Comparison of ENCODE assay signal across 37 mouse cellular contexts in the genomic region with DNA sequence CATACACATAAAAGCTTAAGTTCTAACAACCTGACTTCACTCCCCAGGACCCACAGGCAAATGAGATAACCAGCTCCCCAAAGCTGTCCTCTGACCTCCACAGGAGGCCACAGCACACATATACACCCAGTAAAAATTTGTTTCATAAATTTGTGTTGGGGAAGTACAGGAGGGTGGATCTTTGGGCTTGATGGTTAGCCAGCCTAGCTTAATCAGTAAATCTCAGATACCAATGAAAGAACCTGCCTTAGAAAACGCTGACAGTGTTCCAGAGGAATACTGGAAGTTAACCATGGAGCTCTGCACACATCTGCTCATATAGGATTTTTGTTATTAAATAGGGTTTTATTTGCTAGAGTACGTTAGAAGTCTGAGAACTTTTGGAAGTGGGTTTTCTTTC. TPM values are rescaled to one million over a fixed set of nuclear protein-coding genes. Genes with fewer than 3 reads are reported as not detected.
"Had no signal": no experiment of that assay in that cellular context is flagged by ENCODE, and none has a peak within 500 bp of the region (broad histone marks: within the 10 kb centered on the region; RNA-seq: fewer than 3 reads in every experiment).

No protein-coding gene starts in this region.

- DNase-seq: left cerebral cortex, postnatal 4 days; liver; liver, embryonic 13.5 days; liver, postnatal 0 days; lung, adult 18-20 months; lung, adult 2 months; lung, embryonic 14.5 days; lung, postnatal 10 days; lung, postnatal 14 days; lung, postnatal 36 days; lung, postnatal 4 days; midbrain, embryonic 14.5 days had no signal

- H3K27me3 ChIP-seq: lung, embryonic 15.5 days; midbrain, embryonic 15.5 days had no signal

- H3K27ac ChIP-seq: left cerebral cortex, adult 2 months; limb, embryonic 10.5 days; limb, embryonic 12.5 days; limb, embryonic 13.5 days; limb, embryonic 15.5 days; liver, embryonic 12.5 days; liver, embryonic 13.5 days; liver, embryonic 14.5 days; liver, embryonic 15.5 days; lung, embryonic 15.5 days; macrophage; midbrain, embryonic 12.5 days; midbrain, embryonic 13.5 days; midbrain, embryonic 15.5 days had no signal

- H3K9me3 ChIP-seq: limb, embryonic 10.5 days; limb, embryonic 12.5 days; limb, embryonic 13.5 days; limb, embryonic 15.5 days; liver, embryonic 12.5 days; liver, embryonic 13.5 days; liver, embryonic 15.5 days; lung, embryonic 15.5 days; midbrain, embryonic 12.5 days; midbrain, embryonic 13.5 days; midbrain, embryonic 15.5 days had no signal

- H3K4me1 ChIP-seq: limb, embryonic 10.5 days; limb, embryonic 12.5 days; limb, embryonic 13.5 days; limb, embryonic 15.5 days; midbrain, embryonic 12.5 days; midbrain, embryonic 15.5 days had no signal

- ATAC-seq: liver, embryonic 12.5 days; liver, postnatal 0 days; lung, postnatal 0 days; midbrain, embryonic 13.5 days; midbrain, embryonic 15.5 days; midbrain, embryonic 16.5 days had no signal

- H3K4me3 ChIP-seq: left cerebral cortex, adult 2 months; limb, embryonic 10.5 days; limb, embryonic 12.5 days; limb, embryonic 13.5 days; limb, embryonic 15.5 days; liver, embryonic 12.5 days; liver, embryonic 13.5 days; liver, embryonic 15.5 days; lung, embryonic 15.5 days; megakaryocyte, embryonic 14.5 days; midbrain, embryonic 12.5 days; midbrain, embryonic 13.5 days; midbrain, embryonic 15.5 days; myocyte had no signal

- H3K9ac ChIP-seq: limb, embryonic 12.5 days; limb, embryonic 13.5 days; limb, embryonic 15.5 days; liver, embryonic 12.5 days; liver, embryonic 13.5 days; liver, embryonic 14.5 days; liver, embryonic 15.5 days; liver, postnatal 0 days; lung, embryonic 14.5 days; lung, embryonic 15.5 days; midbrain, embryonic 12.5 days; midbrain, embryonic 13.5 days; midbrain, embryonic 15.5 days had no signal

- H3K4me2 ChIP-seq: limb, embryonic 12.5 days; limb, embryonic 13.5 days; limb, embryonic 15.5 days; liver, embryonic 11.5 days; liver, embryonic 12.5 days; liver, embryonic 13.5 days; liver, embryonic 15.5 days; lung, embryonic 14.5 days; lung, embryonic 15.5 days; midbrain, embryonic 12.5 days; midbrain, embryonic 13.5 days; midbrain, embryonic 15.5 days had no signal

- H3K36me3 ChIP-seq: midbrain, embryonic 15.5 days had no signal

RNA-seq across cellular contexts. Expression of gene Fam166a, which starts 0.9 kb away (rescaled TPM):
- polyA plus RNA-seq: limb, embryonic 11.5 days; limb, embryonic 12.5 days; limb, embryonic 13.5 days; limb, embryonic 15.5 days; liver, embryonic 12.5 days; liver, embryonic 13.5 days; liver, embryonic 16.5 days; liver, postnatal 0 days; macrophage; midbrain, embryonic 13.5 days; midbrain, embryonic 14.5 days; midbrain, postnatal 0 days; neural tube, embryonic 11.5 days had no signal

RNA-seq across cellular contexts. Expression of gene Stpg3, which starts 3.2 kb away (rescaled TPM):
- polyA plus RNA-seq: limb, embryonic 10.5 days; limb, embryonic 12.5 days; limb, embryonic 14.5 days; limb, embryonic 15.5 days; liver, adult 2 months; liver, embryonic 12.5 days; liver, embryonic 13.5 days; liver, embryonic 14.5 days; liver, embryonic 15.5 days; liver, embryonic 16.5 days; liver, postnatal 0 days; lung, adult 2 months; lung, embryonic 14.5 days; lung, embryonic 15.5 days; macrophage; midbrain, embryonic 12.5 days; midbrain, embryonic 13.5 days; midbrain, embryonic 15.5 days; midbrain, embryonic 16.5 days; midbrain, postnatal 0 days; myocyte; neural tube, embryonic 11.5 days had no signal

RNA-seq across cellular contexts. Expression of gene Slc34a3, which starts 16.5 kb away (rescaled TPM):
- polyA plus RNA-seq: limb, embryonic 10.5 days; limb, embryonic 11.5 days; limb, embryonic 12.5 days; limb, embryonic 13.5 days; limb, embryonic 14.5 days; limb, embryonic 15.5 days; liver, adult 2 months; liver, embryonic 12.5 days; liver, embryonic 13.5 days; liver, embryonic 15.5 days; liver, postnatal 0 days; lung, adult 2 months; lung, embryonic 14.5 days; lung, embryonic 15.5 days; lung, embryonic 16.5 days; lung, postnatal 0 days; macrophage; midbrain, embryonic 12.5 days; midbrain, embryonic 13.5 days; midbrain, embryonic 14.5 days; midbrain, embryonic 15.5 days; midbrain, embryonic 16.5 days; midbrain, postnatal 0 days; myocyte; neural tube, embryonic 11.5 days had no signal
